Mouse (Mus musculus) NIH3T3 (cell line): ENCODE data around the gene Fbxo33.
A peak's percentile ranks its signal among the peaks of the same experiment; 100 is the strongest.
"Not testable (repeated sequence)": the region's sequence is repeated elsewhere in the genome, so short reads cannot be mapped to it uniquely, and the experiment has no call there.

Experiments used
- DNase-seq: peaks from one replicate; pipeline ENCODE4 v3.0.0-alpha.2; 2012; ENCODE audit warnings: low read depth

Gene Fbxo33

DNA sequence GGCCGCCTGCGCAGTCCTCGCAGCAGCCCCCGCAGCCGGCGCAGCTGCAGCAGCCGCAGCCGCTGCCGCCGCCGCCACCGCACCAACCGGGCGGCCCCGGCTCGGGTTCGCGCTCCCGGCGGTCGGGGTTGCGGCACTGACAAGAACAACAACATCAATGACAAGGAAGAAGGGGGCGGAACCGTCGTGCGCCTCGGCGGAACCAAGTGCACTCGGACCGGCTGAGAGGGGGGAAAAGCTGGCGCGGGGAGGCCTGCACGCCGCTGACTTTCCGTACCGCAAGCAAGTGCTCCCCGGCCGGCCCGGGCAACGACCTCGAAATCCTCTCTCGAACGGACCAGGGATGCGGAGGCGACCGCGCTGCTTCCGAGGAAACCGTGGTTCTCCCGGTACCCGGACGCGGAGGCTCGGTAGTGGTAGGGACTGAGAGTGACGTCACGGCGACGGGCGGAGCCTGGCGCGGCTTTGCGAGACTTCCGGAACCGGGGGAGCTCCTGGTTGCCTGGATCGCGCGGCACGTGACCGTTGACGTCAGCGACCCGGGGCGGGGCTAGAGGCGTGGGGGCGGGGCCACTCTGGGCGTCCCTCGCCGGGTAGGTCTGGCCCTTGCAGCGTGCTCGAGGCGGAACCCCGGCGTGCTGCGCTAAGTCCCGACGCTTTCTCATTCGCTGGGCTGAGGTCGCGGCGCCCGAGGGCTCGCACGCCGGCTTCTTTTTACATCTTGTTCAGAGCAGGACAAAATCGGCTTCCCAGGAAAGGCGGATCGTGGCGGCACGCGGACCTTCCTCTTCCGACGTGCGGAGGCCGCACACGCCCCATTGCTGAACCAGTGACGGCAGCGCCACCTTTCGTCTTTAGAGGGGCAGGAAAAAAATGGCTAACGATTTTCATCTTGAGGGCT, at the start of gene Fbxo33:
TSS of gene Fbxo33 (minus strand) at position 401 of the 901 bp plus-strand sequence.
- DNase-seq, result peak; percentile 99

DNA sequence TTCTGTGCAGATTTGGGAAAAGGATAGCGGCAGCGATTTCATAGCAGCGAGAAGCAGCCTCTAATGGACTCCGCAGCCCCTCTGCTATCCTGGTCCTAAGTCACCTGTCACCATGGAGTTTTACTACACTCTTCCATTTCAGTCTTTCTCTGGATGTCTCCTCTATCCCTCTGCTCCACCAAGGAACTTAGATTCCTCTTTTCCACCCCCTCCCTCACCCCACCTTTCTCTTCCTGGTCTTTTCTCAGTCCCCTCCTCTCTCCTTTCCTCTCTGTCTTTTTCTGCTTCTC, 46.4 kb upstream of the Fbxo33 start:
- DNase-seq, result no peak

GRCm38 (mm10) chr12:59265207-59265941, 45.8 kb upstream of the Fbxo33 start:
- DNase-seq, result peak; percentile 54

GRCm38 (mm10) chr12:59262841-59263240, 43.3 kb upstream of the Fbxo33 start:
- no peak for DNase-seq

DNA sequence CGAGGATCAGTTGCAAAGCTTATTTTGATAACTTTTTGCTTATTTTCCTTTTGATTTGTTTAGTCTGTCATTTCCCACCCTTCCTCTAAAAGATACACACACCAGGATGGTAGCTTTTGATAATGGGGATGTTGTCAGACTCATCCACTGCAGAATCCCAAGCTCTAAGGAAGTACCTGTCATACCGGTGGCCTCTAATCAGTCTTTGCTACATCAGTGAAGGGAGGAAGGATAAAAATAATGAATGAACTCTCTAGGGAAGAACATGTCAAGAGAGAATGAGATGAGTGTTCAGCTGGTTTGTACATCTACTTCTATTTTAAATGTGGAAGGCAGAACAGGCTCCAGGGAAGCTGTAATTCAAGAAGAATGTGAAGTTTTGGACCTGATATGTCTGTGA, 41.3 kb upstream of the Fbxo33 start:
- no peak for DNase-seq

- no peak for DNase-seq
Observed at GRCm38 (mm10) chr12:59260362-59260761, 40.8 kb upstream of the Fbxo33 start.

DNA sequence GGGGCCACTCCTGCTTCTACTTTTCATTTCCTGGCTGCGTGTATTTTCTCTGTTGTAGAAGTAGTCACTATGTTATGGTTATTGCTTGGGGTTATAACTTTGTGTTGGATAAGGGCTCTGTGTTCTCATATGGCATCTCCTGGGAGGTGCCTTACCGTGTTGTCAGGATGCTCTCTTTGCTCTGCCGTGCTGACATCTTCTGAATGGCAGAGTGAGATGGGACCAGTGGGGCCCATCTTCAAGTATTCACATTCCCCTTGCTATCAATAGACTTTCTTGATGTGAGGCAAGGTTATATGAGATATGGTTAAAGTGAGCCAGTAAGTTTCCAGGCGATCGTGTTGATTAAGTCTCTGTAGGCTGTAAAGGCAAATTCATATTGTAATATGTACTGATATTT, 39.5 kb upstream of the Fbxo33 start:
- no peak for DNase-seq

GRCm38 (mm10) chr12:59250259-59250827, 30.8 kb upstream of the Fbxo33 start:
- DNase-seq, result no peak

DNA sequence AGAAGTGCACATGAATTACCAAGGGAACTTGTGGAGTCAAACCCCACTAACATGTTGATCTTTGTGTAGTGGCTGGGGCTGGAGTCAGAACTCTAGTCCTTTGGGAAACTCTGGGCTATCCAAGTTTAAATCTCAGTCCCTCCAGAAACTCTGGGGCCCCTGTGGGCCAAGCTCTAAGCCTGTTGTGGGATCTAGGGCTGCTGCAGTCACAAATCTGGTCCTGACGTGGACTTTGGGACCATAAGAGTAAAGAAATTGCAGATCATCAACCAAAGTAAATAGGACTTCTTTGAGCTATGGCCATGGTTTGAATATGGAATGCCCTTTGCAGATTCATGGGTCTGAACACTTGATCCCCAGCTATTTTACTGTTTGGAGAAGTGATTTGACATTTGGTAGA, 29.4 kb upstream of the Fbxo33 start:
- no peak for DNase-seq

GRCm38 (mm10) chr12:59241031-59241430, 21.5 kb upstream of the Fbxo33 start:
- DNase-seq, result not testable (repeated sequence)

- DNase-seq, result no peak
Observed at GRCm38 (mm10) chr12:59238434-59238833, 18.9 kb upstream of the Fbxo33 start.

- DNase-seq, result no peak
Observed at GRCm38 (mm10) chr12:59228401-59228800, 8.9 kb upstream of the Fbxo33 start.

GRCm38 (mm10) chr12:59218640-59219321, 744 bp downstream of the Fbxo33 start:
- DNase-seq, result no peak

DNA sequence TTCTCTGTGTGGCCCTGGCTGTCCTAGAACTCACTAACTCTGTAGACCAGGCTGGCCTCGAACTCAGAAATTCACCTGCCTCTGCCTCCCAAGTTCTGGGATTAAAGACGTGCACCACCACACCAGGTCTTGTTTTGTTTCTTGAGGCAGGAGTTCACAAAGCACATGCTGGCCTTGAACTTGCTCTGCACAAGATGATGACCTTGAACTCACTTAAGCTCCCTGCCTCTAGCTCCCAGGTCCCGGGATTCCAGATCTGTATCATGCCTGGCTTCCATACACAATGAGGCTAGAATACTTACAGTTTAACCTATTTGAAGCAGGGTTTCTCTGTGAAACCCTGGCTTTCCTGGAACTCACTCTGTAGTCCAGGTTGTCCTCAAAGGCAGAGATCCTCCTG, 2.2 kb downstream of the Fbxo33 start:
- DNase-seq, result no peak

DNA sequence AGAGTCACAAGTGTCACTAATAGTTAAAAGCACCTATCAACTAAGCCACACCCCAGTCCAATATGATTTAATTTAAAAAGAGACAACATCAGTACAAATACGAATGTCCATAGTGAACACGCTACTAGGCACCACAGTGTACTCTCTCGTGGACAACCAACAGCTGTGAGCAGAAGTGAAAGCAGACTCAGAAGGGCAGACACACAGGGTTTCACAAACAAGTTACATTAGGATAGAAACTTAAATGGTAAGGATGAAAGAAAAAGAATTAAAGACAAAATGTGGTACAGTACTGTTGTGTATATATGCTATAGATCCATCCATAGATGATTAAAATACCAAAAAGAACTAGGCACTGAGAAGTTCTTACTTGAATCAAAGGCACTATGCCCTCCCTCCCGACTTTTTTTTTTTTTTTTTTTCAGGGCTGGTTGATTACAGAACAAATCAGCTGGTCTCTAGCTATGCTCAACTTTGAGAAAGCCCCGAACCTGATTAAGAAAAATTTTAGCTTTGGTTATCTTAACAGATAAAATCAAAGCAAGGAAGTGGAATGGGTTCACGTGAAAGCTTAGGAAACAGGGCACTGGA, 2.8 kb downstream of the Fbxo33 start:
- no peak for DNase-seq

DNA sequence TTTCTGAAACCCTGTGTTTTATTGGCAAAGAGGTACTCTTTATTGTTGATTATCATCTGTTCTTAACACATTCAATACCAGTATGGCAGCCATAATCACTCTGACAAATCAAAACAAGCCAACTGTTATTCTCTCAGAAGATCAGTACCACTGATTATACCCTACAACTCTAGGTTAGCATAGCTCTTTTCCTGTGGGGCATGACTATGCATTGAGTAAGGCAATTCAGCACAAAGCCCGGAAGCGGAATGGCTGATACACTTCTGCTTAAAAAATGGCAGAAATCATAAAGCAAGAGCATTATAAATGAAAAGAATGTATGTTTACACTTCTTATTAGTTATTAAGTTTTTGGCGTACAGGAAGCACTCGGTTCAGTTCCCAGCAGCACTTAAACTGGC, 3.3 kb downstream of the Fbxo33 start:
- DNase-seq, result no peak

- DNase-seq, result no peak
Observed at GRCm38 (mm10) chr12:59207814-59208213, 11.7 kb downstream of the Fbxo33 start.

DNA sequence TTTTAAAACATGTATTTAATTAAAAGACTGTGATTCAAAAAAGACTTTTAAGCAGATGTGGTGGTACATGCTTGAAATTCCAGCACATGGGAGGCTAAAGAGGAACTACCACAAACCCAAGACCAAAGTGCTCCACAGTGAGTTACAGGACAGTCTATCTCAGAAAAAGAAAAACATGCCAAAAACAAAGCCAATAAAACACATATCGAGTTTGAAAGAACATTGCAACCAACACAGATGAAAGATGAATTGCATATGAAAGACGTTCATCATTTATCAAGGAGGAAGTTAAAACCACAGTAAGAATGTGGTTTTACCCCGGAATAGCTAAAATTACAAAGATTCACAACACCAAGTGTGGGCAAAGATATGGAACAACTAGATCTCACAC, 12.5 kb downstream of the Fbxo33 start:
- no peak for DNase-seq

GRCm38 (mm10) chr12:59206208-59206999, 13.1 kb downstream of the Fbxo33 start:
- no peak for DNase-seq

DNA sequence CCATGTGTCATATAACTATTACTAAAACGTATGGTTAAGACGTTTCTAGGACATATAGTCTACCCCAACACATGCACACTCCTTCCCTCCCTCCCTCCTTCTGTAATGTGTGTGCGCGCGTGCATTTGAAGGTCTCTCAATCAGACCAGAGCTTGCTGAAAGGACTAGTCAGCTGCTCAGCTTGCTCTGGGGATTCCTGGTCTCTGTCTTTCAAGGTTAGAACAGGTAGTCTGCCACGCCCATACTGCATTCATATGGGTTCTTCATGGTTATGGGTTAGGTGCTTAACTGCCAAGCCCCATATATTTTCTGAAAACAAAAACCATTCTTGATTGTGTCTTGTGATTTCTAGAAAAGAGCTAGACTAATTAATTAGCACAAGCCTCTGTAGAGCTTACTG, 14.0 kb downstream of the Fbxo33 start:
- no peak for DNase-seq

DNA sequence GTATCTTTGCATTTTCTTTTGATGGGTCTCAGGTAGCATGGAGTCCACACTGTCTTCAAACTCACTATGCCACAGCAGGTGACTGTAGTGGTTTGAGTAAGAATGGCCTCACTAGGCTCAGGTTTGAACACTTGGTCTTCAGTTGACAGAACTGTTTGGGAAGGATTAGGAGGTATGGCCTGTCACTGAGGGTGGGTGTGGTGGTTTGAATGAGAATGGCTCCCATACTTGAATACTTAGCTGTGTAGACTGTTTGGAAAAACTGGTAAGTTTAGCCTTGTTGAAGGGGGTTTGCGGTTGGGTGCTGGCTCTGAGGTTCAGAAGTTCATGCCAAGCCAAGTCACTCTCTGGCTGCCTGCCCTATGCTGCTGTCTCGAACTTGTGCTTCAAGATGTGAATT, 20.2 kb downstream of the Fbxo33 start:
- DNase-seq, result no peak
